Mouse (Mus musculus) heart, postnatal 4 days (tissue): ENCODE measurements around the gene Stx1a. TPM values are rescaled to one million over a fixed set of nuclear protein-coding genes. Genes with fewer than 3 reads are reported as not detected.
A peak's percentile ranks its signal among the peaks of the same experiment; 100 is the strongest.
"Not testable (repeated sequence)": the region's sequence is repeated elsewhere in the genome, so short reads cannot be mapped to it uniquely, and the experiment has no call there.

Experiments
- DNase-seq: peaks from one replicate; pipeline ENCODE4 v3.0.0; 2021
- total RNA-seq, 2 experiments: library from RNA; stranded (reverse); gene quantifications; 2 replicates each; pipeline ENCODE4 v1.2.3; 2021

The Stx1a gene
- total RNA-seq, 2 experiments from 2014 or later, result 5.6 to 6.0 TPM

- no peak for DNase-seq
These were observed 17.5 kb downstream of the Stx1a start for GRCm38 (mm10) chr5:135040777-135041176.

DNA sequence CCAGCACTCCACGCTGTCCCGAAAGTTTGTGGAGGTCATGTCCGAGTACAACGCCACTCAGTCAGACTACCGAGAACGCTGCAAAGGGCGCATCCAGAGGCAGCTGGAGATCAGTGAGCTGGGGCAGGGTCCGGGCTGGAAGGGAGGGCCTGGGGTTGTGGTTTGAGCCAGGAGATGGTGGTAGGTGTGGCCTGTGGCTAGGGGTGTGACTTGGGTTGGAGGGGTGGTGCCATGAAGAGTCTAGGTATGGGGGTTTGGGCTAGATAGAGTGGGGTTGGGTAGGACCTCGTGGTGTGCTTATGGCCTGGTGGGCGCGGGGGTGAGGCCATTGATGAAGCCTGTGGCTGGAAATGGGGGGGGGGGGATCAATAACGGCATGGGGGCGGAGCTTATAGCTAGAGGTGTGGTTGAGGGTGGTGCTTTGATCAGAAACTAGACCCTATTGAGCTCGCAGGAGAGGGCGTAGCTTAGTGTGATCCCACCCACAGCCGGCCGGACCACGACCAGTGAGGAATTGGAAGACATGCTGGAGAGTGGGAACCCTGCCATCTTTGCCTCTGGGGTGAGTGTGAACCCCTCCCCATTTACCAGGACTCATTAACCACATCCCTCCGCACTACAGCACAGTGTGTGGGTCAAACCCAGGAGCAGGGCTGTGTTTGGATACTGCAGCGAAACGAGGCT, 19.0 kb downstream of the Stx1a start:
- no peak for DNase-seq

DNA sequence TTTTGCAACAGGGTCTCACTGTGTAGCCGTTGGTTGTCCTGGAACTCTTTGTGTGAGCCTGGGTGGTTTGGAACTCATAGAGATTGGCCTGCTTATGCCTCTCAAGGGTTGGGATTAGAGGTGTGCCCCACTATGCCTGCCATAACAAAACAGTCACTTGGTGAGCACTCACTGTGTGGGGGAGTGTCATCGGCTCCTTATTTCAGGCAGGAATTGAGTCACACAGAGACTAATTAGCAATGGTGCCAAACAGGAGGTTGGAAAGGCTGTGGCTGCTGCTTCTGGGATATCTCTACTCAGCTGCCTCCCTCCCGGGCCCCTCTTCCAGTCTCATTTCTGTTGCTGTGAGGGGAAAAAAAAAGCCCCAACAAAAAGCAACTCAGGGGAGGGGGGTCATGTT, 21.3 kb downstream of the Stx1a start:
- DNase-seq, result no peak

DNA sequence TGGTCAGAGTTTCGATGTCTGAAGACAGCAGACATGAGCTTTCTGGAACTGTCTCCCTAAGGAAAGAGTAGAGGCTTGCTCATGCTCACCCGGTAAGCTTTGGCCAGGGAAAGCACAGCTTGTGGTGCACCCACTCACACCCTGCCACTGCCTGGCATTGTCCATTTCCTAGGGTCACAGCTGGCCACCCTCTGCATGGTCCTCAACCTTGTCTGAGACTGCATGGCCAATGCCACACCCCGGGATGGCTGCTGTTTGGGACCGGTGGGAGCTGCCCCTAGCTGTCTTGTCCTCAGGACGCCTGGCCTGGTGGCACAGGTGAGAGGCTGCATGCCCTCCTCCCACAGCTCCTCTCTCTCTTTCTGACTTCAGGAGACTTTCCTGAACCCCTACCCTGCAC, 25.3 kb downstream of the Stx1a start:
- DNase-seq, result no peak

DNA sequence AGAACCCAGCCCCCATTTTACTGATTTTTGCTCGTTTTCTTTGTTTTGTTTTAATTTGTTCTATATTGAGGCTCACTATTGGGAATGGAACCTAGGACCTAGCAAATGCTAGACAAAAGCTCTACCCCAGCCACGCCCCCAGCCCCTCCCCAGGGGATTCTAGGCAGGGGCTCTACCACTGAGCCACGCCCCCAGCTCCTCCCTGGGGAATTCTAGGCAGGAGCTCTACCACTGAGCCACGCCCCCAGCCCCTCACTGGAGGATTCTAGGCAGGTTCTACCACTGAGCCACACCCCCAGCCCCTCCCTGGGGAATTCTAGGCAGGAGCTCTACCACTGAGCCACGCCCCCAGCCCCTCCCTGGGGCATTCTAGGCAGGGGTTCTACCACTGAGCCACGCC, 26.0 kb downstream of the Stx1a start:
- not testable (repeated sequence) for DNase-seq

DNA sequence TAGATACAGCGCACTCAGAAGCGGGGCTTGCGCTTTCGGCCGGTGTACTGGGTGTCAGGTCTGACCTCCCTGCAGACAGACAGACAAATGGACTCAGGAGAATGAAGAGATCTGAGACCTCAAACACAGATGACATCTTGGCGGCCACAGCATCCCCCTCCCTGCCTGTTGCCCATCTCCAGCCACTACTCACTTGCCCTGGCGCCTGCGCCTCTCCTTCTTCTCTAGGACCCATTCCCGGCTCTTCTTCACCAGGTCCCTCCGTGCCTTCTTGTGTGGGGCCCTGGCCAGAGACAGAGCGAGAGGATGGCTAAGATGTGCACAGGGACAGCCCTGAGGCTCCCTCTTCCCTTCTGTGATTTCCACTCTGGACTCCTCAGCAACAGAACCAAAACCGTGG, 30.1 kb downstream of the Stx1a start:
- DNase-seq, result no peak

DNA sequence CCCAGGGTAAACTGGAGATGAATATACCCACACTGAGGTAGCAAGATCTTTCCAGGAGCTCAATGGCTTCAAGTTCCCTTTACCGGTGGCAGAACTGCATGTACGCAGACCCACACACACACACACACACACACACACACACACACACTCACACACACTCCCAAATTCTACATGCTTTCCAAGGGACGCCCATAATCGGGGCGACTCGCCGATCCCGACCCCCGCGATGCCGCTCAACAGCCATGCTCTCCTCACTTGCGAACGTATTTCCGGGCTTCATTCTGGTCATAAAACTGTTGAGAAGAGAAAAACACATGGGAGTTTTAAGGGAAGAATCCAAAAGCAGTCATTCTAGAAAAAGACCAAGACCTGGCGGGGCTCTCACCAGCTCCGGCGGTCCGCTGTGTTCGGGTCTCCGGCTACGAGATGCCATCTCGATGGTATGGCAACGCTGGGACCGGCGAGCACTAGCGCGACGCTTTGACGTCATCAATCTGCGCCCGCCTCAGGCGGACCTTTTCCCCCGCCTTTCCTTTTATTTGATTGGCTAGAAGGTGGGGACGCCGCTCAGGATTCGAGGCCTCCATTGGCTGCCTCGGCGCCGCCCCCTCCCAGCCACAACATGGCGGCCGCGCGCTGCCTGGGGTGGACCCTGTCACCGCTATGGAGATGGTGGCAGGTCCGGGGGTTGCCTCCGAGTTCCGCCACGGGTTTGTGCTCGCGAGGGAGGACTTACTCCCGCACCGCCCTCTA, 40.5 kb downstream of the Stx1a start, which contains the start of gene Dnajc30:
Gene Dnajc30, plus strand, starts transcription at position 574 of the 753 bp plus-strand sequence.
- DNase-seq, result peak; percentile 98

- DNase-seq, result no peak
These were observed 41.1 kb downstream of the Stx1a start for GRCm38 (mm10) chr5:135064382-135064766.

DNA sequence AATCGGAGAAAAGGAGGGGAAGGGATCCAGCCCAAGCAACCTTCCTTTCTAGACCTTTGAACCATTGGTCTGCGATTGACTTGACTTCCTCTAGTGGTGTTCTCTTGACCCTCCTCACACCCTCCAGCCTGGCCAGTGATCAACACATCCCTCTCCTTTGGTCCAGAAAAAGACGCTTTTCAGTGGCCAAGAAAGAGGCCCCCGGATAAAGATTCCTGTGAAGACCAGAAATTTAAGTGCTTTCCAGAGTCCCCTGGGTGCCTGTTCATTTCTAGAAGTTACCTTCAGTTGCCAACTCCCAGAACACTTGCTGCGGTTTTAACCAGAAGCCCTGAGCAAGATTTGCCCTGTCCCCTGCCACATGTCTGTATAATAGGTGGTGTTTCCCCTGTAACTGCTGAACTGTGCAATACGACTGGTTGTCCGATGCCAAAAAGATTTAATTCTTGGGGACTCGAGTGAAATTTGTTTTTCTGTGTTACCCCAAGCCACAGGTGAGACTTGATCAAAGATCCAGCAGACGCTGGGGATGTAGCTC, 41.7 kb downstream of the Stx1a start, which contains the start of gene Bud23:
Gene Bud23, minus strand, starts transcription at position 51 of the 538 bp plus-strand sequence.
- DNase-seq, result not testable (repeated sequence)

- no peak for DNase-seq
These were observed 42.7 kb downstream of the Stx1a start for GRCm38 (mm10) chr5:135066008-135066407.

DNA sequence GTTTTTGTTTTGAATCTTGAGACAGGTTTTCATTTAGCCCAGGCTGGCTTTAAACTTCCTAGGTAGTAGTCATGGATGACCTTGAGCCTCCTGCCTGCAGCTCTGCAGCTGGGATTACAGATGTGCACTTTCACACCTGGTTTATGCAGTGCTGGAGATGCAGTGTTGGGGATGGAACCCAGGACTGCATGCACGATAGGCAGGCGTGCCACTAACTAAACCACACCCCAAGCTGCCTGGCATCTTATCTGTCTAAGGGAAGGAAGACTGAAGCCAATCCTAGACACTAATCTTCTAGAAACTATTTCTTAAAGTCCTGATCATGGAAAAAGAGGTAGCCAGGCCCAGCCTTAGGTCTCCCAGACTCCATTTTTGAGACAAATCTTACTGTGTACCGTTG, 47.2 kb downstream of the Stx1a start:
- no peak for DNase-seq

DNA sequence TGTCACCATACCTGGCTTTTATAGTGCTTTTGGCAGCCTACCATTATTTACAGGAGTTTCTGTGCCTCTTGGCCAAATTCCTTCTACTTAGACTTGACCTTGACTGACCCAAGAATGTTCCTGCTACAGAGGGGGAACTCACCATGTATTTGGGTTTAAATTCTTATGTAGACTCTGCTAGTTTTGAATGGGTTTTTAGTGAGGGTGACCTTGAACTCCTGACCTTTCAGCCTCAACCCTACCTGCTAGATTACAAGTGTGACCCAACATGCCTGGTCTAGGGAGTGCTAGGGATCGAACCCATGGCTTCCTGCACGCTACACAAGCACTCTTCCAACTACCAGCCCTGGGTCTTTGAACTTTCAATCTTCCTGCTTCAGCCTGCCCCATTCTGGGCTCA, 48.8 kb downstream of the Stx1a start:
- DNase-seq, result no peak

GRCm38 (mm10) chr5:135072720-135073119, 49.4 kb downstream of the Stx1a start:
- DNase-seq, result no peak

DNA sequence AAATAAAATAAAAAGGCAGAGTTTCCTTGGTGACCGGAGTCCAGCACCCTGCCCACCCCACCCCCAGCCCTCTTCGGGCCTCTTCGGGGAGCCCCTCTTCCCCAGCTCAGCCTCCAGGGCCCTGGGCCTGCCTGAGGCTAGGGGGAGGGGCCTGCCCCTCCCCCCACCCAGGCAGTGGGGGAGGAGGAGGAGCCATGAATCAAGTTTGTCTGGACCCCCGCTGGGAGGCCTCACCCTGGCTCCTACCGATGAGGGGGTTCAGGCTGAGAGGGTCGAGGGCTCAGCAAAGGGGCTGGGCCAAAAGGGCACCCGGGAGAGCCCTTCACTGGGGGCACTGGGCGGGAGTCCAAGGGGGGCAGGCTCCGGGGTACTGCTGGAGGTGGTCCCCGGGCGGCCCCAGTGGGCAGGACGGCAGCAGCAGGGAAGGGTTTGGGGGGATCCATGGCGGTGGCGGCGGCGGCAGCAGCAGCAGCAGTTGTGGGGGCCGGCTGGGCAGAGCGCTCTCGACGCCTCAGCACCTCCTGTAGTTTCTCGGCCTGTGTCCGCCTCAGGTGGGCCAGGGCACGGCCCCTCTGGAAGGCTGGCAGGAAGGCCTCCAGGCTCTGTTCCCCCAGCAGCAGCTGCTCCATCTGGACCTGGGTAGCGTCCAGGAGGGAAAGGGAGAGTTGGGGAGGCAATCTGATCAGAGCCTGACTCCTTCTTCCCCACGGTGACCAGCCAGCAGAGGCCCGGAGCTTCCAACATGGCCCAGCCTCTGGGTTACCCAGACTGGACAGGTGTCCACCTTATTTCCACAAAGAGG, 50.3 kb downstream of the Stx1a start:
- DNase-seq, result no peak

- DNase-seq, result no peak
These were observed 52.4 kb downstream of the Stx1a start for GRCm38 (mm10) chr5:135075655-135076054.

- DNase-seq, result no peak
These were observed 53.1 kb downstream of the Stx1a start for GRCm38 (mm10) chr5:135076368-135076767.

DNA sequence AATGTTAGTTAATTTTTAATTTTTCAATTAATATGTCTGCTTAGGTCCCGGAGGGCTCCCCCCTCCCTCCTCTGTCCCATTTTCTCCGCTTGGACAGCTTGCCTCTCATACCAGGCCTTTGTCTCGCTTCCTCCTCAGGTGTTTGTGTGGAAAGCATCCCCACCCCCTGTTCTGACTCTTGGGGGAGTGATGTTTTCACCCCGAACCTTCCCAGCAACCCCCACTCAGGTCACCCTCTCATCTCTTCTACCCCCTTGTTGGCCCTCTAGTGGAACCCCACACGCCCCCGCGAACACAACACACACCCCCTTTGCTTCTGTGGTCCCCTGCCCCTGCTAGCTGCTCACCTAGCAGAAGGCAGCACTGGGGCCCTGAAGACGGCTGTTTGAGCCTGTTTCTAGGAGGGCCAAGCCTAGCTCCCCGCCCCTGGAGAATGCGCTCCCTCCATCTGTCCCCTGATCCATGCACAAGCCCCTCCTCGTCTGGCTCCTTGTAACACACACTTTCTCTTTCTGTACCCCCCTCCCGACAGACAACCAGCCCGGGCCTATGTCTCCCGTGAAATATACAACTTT, 53.7 kb downstream of the Stx1a start:
- DNase-seq, result no peak

DNA sequence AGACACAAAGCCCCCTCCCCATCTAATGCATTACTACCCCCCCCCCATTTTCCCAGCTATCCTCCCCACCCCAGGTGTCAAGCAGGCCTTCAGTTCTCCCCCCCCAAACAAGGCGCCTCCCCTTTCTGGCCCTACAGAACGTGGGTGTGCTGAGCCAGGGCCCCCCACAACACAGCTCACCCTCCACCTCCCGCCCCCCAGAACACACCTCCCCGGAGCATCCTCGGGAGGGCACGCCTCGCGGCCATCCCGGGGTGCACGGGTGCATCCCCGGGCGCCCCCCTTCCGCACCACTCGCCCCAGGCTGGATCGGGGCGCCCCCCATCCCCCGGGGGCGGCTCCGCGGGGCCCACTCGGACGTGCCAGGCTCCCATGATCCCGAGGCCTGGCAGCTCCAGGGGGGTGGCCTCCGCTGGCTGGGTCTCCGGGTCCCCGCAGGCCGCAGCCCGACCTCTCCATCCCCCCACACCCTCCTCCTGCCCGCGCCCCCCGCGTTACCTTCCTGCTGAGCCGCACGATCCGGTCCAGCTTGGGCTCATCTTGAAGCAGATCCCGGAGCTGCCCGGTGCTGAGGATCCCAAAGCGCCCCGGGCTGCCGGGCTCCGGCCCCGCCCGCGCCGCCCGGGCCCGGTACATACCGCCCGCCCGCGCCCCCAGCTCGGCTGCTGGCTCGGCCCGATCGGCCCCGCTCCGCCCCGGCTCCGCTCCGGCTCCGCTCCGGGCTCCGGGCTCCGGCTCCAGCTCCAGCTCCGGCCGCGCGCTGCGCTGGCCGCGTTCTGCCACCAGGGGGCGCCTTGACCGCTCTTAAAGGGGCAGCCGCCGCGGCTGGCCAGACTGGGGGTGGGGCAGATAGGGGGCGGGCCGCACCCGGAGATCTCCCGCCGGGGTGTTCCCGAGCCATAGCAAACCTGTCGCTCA, 54.5 kb downstream of the Stx1a start, which contains the start of gene Vps37d:
Gene Vps37d, minus strand, starts transcription at position 703 of the 918 bp plus-strand sequence.
- peak; percentile 98 for DNase-seq

DNA sequence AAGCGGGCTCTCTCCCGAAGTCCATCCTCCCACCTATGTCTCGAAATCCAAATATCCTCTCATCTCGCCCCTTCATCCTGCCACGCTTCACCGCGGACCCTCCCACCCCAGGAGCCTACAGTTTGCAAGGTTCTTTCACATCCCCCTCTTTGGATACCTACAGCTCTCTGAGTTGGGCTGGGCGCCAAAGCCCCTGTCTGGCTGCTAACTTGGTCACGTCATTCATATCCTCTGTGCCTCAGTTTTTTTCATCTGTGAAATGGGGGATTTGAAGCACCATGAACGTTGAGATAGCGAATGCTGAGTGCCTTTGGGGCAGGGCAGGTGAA, 55.2 kb downstream of the Stx1a start:
- no peak for DNase-seq

GRCm38 (mm10) chr5:135079578-135079977, 56.3 kb downstream of the Stx1a start:
- no peak for DNase-seq

DNA sequence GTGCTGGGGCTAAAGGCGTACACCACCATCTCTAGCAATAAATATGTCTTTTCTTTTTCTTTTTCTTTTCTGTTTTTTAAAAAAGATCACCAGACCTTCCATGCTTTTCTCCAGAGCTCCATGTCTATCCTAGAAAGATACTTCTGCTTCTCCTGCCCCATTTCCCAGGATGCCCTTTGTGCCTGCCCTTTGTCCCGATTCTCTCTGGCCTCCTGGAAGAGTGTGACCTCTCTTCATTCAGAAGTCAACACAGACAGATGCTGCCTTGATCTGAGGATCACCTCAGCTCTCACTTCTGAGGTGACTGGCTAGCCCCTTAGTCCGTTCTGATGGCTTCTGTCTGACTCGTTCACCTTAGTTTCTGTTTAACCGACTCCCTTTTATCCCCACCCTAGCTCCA, 57.3 kb downstream of the Stx1a start:
- no peak for DNase-seq
